Mouse (Mus musculus): ENCODE measurements at regions not wholly inside any gene's neighbourhood (a gene's known extent, or its start where the extent isn't known, plus 50 kb on each side); places are given as distances from the start of the nearest gene placed in this dataset.

DNA sequence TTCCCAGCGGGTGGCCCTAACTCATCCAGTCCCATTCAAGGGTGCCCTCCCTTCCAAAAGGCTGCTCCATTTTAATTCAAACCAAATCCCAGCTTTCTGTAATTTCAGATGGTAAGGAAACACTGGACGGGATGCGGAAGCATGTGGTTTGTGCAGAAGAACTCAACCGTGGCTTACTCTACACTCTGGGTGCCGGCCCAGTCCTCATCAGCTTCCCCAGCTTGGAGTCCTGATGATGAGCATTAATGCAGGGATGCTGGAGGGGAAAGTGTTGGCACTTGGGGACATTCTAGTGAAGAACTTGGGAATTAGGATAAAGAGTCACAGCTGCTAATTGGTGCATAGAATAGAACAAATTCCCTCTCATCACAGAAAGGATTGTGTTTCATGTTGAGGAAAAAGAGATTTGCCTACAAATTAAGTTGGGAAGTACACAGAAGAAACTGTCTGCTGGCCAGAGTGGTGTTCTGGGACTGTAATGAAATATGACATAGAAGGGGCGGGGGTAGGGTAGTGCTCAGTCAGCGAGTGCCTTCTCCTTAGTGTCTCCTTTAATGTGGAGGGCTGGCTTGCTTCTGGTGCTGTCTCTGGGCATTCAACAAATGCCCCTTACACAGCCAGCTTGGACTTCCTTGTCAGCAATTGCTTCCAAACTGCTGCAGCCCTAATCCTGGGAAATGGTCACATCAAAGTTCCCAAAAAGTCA, 285.0 kb upstream of the Bmper start:
- in situ Hi-C loops (cut with MboI; ENCODE audit: low pct_unique_long_range_greater_than_20kb in 1 of 2, low sequenced_read_pairs in 2 of 2, unreplicated experiment in 1 of 2), result no loop called here

DNA sequence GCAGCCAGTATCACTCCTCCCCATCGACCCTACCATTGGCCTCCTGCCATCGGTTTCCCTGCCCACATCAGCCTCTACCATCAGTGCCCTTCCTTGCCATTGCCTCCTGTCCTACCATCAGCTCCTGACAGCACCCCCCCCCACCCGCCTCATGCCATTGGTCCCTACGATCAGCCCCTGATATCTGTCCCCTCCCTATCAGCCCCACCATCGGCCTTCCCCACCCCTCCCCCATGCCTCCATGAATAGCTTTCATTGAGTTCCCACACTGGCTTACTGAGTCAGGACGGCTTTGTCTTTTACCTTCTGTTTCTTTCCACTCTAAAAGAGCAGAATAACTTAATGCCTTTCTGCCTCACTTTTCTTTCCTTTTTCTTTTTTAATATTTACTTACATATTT, 277.9 kb upstream of the Bmper start:
- in situ Hi-C loops (cut with MboI; ENCODE audit: low pct_unique_long_range_greater_than_20kb in 1 of 2, low sequenced_read_pairs in 2 of 2, unreplicated experiment in 1 of 2), result no loop called here

DNA sequence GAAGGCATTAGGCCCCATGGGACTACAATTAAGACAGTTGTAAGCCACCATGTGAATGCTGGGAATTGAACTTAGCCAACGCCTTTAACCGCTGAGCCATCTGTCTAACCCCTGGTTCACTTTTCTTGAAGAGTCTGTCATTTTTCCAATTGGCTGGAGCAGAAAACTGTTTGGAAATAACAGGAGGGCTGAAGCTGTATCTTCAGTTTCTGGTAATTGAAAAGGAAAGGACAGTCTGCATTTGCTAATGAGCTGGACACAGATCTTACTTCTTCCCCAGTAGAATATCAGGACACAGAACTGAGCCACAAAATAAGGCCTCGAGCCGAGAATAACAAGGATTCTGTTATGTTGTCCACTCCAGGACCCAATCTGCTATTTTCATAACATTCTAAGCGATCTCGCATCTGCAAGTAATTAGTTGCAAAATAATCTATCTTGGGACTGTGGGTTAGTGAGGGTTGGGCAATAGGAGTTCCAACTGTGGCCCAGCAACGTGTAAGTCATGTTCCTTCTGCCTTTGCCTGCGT, 277.4 kb upstream of the Bmper start:
- in situ Hi-C loops (cut with MboI; ENCODE audit: low pct_unique_long_range_greater_than_20kb in 1 of 2, low sequenced_read_pairs in 2 of 2, unreplicated experiment in 1 of 2), result no loop called here

DNA sequence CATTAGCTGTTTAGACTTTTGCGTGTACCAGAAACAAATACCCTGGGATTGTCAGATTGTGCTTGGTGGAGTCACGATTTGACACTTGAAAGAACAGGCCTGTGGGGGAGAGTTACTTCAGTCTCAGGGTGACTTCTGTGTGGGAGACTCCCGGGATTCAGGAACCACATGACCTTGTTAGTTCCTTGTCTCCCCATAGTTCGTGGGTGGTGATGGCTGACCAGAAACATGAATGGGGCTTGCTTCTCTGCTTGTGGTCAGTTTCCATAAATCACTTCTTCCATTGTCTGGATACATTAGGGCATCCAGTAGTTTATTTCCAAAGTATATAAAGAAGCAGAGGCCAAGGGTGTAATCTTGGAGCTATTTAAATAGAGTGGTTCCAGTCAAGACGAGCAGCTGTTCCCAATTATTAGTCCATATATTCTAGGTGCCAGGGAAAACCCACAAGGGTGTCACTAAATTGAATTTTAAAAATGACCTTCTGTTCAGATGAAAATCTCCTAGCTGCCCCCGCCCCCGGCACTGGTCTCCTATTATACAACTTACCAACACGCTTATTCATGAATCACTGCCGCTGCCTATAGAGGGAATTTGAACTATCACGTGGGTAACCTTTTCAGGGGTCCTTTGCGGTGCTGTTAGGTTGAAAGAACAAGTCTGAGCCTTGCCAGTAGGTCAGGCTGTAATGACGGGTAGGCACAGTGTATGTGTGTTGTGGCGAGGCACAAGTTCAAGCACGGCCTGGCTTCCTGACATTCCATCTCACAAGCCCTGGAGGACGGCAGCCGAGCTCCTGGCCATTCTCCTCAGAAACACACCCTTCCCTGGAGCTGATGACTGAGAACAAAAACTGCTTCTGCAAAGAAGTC, 270.1 kb upstream of the Bmper start:
- in situ Hi-C loops (cut with MboI; ENCODE audit: low pct_unique_long_range_greater_than_20kb in 1 of 2, low sequenced_read_pairs in 2 of 2, unreplicated experiment in 1 of 2), result no loop called here

DNA sequence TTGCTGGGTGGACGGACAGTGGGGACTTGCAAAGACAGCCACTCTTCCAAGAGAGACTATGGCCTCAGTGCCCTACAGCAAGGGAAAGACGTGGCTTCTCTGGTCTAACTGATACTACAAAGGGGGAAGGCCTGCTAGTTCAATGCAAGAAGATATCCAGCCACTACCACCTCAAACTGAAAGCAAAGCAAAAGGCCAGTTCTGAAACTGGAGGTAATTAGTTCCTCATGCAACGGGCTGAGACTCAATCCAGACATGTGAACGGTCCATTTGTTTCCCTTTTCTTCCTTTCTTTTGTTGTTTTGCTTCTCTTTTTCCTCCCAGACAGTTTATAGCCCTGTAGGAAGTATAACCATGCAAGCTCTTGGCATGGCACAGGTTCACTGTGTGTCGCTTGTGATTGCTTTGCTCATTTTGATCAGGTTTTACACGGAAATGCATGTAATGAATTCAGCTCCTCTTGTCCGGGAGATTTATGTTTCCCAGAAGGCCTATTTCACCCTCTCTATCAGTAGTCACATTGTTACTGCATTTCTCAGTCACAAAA, 260.5 kb upstream of the Bmper start:
- in situ Hi-C loops (cut with MboI; ENCODE audit: low pct_unique_long_range_greater_than_20kb in 1 of 2, low sequenced_read_pairs in 2 of 2, unreplicated experiment in 1 of 2), result no loop called here

DNA sequence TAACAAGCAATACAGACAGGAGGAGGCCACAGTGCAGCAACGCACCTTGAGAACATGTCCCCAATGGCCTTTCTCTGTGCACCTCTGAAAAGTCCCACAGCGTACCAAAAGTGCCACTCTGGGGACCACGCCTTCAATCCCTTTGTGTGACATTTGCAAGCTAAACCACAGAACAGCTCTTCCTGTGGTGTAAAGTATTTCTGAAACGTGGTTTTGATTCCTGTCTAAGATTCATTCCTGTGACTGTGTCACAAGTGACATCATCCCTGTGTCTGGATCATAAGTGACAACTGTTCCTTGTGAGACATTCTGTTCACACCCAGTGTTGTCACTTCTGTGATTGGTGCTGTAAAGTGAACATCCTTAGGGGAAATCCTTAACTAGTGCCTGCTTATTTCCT, 251.6 kb upstream of the Bmper start:
- in situ Hi-C loops (cut with MboI; ENCODE audit: low pct_unique_long_range_greater_than_20kb in 1 of 2, low sequenced_read_pairs in 2 of 2, unreplicated experiment in 1 of 2), result no loop called here

DNA sequence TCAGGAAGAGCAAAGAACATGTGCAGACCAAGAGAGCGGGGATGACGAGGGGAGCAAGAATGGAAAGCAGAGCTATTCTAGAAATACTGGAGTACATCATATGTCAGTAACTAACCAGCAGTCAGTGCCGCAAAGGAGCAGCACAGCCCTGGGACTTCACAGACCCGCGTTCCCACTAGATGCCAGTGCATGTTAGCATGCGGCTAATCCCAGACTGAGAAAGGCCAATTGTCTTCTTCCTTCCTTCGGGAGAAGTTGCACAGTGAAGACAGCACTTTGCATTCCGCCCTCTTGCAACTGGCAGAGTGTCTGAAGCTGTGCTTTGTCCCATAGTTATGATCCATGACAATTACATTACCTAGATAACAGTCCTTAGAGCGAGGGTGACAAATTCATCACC, 246.1 kb upstream of the Bmper start:
- in situ Hi-C loops (cut with MboI; ENCODE audit: low pct_unique_long_range_greater_than_20kb in 1 of 2, low sequenced_read_pairs in 2 of 2, unreplicated experiment in 1 of 2), result no loop called here

DNA sequence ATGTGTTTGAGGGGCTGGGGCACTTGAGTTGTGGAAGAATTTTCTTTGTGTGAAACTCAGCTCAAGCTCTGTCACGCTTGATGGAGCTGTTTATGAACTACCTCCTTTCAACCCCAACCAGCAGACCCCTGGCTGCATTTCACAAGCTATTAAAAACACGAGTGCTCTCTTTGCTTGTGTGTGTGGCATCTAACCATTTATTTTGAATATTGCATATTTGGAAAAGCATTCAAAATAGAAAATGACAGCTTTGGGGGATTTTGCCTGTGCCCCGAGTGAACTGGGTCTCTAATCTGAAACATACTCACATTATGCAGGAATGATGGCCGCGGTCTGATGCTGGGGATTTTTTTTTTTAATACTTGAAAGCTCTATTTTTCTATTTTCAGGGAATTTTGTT, 243.2 kb upstream of the Bmper start:
- in situ Hi-C loops (cut with MboI; ENCODE audit: low pct_unique_long_range_greater_than_20kb in 1 of 2, low sequenced_read_pairs in 2 of 2, unreplicated experiment in 1 of 2), result no loop called here

DNA sequence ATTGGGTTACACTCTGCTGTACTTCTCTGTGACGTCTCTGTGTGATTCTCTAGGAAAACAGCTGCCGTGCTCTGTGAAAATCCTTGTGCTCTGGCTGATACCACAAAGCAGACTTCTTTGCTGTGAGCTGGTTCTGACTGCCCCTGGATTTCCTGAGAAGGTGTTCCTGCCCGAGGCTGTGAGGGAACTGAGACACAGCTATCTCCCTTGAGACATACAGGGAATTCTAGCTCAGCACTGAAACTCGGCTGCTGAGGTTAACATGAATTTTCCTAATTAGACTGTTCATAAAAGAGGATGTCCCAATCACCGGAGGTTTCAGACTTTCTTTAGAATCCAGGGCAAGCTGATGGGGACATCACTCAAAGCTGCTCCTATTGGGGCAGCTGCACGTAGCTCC, 233.4 kb upstream of the Bmper start:
- in situ Hi-C loops (cut with MboI; ENCODE audit: low pct_unique_long_range_greater_than_20kb in 1 of 2, low sequenced_read_pairs in 2 of 2, unreplicated experiment in 1 of 2), result no loop called here

DNA sequence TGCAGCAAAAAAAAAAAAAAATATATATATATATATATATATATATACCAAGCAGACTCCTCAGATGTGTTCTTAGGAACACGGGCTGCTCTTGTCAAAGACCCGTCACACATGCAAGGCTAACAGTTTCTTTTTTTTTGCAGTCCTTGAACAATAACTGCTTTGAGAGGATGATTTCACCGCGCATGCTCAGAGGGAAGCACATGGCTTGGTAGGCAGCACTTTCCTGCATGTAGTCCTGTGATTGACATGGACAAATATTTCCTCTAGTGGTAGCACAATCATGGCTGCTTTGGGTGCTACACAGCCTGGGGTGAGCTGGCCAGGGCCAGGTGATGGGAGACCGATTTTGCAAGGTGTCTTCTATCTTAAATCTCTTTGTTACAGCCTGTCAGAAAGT, 229.3 kb upstream of the Bmper start:
- in situ Hi-C loops (cut with MboI; ENCODE audit: low pct_unique_long_range_greater_than_20kb in 1 of 2, low sequenced_read_pairs in 2 of 2, unreplicated experiment in 1 of 2), result no loop called here

DNA sequence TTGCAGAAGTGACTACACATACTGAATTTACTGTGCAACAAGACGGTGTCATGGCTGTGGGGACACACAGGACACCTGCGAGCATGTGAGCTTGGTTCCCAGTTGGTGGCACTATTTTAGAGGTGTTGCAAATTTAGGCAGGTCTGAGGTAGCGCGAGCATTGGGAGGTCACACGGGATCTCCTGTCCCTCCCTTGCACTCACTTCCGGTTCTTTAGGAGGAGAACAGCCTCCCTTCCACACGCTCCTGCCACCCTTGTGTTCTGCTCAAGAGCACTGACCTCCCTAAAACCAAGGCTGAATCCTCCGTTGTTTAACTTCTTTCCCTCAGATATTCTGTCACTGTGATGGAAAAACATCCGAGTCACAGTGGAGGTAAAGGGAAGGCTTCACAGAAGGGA, 227.3 kb upstream of the Bmper start:
- in situ Hi-C loops (cut with MboI; ENCODE audit: low pct_unique_long_range_greater_than_20kb in 1 of 2, low sequenced_read_pairs in 2 of 2, unreplicated experiment in 1 of 2), result no loop called here

DNA sequence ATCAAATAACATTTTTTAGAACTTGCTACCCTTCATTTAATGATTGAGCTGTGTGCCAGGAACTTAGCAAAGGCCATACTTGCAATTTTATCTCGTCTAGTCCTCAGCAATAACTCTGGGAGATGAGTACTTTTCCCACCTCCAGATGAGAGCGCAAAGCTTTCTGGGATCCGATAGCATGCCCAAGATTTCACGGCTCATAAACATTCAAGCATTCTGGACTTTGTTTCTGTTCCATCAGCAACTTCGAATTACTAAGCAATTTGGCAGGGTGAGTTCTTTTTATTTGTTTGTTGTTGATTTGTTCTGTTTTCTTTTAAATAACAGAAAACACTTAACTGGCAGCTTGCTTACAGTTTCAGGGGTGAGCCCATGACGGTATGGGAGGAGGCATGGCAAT, 224.6 kb upstream of the Bmper start:
- in situ Hi-C loops (cut with MboI; ENCODE audit: low pct_unique_long_range_greater_than_20kb in 1 of 2, low sequenced_read_pairs in 2 of 2, unreplicated experiment in 1 of 2), result no loop called here

DNA sequence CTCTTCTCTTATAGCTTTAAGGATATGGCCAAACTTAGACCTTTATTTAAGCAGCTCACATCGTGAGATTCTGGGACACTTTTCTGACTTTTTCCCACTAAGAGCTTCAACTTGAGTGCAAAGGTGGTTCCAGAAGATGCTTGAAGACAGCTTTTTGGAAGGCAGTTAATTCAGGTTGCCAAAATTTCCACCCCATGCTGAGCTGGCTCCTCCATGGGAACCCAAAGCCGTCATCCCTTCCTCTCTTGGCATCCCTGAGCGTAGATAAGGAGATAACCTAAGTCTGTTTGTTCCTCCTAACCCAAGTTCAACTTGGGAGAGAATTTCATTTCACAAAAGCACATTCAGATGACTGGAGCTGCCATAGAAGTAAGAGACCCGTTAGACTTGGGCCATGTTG, 223.7 kb upstream of the Bmper start:
- in situ Hi-C loops (cut with MboI; ENCODE audit: low pct_unique_long_range_greater_than_20kb in 1 of 2, low sequenced_read_pairs in 2 of 2, unreplicated experiment in 1 of 2), result no loop called here

DNA sequence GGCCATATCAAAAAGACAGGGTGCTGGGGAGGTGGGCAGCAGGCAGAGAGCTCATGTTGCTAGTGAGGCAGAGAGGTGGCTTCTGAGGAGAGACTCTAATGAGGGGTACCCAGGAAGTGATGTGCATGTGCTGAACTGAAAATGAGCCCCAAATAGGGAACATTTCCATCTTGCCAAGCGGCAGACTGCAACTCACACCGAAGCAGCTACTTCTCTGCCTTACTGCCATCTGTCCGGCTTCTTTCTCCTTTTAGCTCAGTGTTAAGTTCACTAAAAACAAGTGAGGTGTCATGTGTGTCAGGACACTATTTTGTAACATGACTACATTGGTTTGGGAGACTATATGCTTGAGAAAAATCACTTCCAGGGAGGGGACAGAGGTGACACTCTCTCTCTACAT, 222.7 kb upstream of the Bmper start:
- in situ Hi-C loops (cut with MboI; ENCODE audit: low pct_unique_long_range_greater_than_20kb in 1 of 2, low sequenced_read_pairs in 2 of 2, unreplicated experiment in 1 of 2), result no loop called here

DNA sequence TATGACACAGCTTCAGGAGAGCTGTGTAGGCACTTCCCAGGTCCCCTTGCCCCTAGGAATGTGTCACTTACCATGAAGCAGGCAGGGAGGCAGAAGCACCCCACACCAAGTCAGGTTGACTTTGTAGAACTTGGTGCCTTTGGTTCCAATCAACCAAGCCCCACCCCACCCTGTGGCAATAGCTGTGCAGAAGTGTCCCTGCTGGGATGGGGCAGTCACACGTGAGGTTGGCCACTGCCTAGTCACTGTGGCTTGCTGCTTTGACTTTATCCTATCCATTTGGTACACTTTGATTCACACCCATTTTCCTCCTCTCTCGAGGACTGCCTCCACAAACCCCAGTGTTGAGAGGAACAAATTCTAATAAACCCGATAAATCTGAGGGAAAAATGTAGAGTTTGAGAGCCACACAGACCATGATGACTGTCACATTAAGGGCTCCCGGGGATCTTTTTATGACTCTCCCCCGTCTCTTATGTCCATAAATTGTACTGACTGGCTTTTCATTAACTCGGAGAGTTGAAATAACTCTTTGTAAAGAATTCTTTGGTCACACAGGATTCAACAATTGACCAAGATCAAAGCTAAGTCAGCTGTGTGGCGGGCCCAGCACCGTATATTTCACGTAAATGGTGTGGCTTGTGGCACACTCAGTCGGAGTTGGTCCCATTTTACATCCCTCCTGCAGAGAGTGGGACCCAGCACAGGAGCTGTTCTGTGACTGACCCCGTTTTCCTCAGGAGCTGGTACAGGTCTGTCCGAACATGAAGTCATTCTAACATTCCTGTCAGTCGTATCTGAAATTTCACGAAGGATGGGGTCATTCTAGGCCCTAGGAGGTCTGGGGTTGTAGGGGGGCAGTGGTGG, 219.4 kb upstream of the Bmper start:
- in situ Hi-C loops (cut with MboI; ENCODE audit: low pct_unique_long_range_greater_than_20kb in 1 of 2, low sequenced_read_pairs in 2 of 2, unreplicated experiment in 1 of 2), result no loop called here

DNA sequence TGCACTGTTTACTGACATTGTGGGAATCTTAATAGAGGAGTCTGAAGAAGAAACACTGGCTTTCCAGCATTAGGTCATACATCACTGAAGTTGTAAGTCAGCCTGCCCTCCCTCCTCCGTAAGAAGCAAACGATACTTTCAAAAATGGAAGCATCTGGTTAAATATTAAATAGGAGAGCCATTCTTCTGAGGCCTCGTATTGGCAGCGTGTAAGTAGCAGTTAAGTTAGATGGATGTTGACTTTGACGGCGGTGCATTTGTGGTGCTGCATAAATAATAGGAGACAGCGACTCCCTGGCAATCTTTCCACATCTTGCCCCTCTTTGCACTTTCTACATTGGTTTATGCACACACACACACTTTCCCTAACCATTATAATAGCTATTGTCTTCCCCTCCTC, 217.9 kb upstream of the Bmper start:
- in situ Hi-C loops (cut with MboI; ENCODE audit: low pct_unique_long_range_greater_than_20kb in 1 of 2, low sequenced_read_pairs in 2 of 2, unreplicated experiment in 1 of 2), result no loop called here

DNA sequence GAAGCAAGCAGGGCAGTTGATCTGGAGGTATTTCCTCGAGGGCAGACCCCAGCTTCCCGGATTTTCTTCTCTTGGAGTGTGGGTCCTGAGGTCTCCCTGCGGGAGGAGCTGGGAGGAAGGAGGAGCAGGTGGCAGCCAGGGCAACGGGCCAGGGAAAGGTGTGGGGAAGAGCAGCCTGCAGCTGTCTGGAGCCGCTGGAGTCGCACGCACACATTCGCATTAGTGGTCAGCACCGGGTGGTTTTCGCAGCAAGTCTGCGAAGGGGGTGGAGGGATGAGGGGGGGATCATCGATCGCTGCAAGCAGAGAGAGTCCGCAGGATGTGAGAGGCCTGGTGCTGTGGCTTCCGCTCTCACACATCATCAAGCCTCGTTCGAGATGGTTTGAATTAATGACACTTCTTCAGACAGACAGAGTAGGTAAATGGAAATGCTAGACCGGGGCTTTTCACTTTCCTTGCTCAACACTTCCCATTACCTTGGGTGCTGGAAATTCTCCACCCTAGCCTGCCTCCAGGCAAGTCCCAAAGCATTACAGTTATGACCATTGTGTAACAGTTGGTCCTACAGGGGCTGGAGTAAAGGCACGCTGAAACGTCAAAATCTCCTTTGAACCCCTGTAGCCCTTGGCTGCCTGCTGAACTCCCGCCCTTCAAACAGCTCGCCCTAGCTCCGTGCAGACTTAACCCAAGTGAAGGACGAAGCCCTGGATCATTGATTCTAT, 213.3 kb upstream of the Bmper start:
- in situ Hi-C loops (cut with MboI; ENCODE audit: low pct_unique_long_range_greater_than_20kb in 1 of 2, low sequenced_read_pairs in 2 of 2, unreplicated experiment in 1 of 2), result loop anchor here in 1 of 2 experiments (10.0 kb wide), 1 partner anchor 295 kb away; no protein-coding TSS in a partner anchor
